ENCODE assay signal across 8 mouse cellular contexts in genomic region chr13:103772917-103773316, GRCm38 (mm10). TPM values are rescaled to one million over a fixed set of nuclear protein-coding genes. Genes with fewer than 3 reads are reported as not detected.
DNase-seq lines count a peak whose midpoint lies in the region; ATAC-seq and TF ChIP-seq lines count a peak whose summit lies in the region.

No protein-coding gene starts in this region.

- H3K27me3 ChIP-seq in forebrain, embryonic 12.5 days: no peaks in the 10 kb centered on the region
- no peaks in the 10 kb centered on the region for H3K27me3 ChIP-seq in limb, embryonic 12.5 days
- no peaks in the 10 kb centered on the region for H3K27me3 ChIP-seq in stomach, postnatal 0 days (ENCODE audit: control insufficient read depth, insufficient read depth, low read length)

- peak overlapping the region; percentile 36; the same call in 1 of the 2 replicates for H3K9ac ChIP-seq in forebrain, embryonic 12.5 days
- peak overlapping the region; percentile 83; the same call in 1 of the 2 replicates for H3K9ac ChIP-seq in limb, embryonic 12.5 days (replicated peaks)
- 0 out of 2 replicates have a peak overlapping the region, but pooled peaks have one; percentile 5 for H3K9ac ChIP-seq in stomach, postnatal 0 days (ENCODE audit: low read length)

- H3K4me1 ChIP-seq in forebrain, embryonic 12.5 days: peaks cover 21% of the 10 kb centered on the region
- peaks cover 27% of the 10 kb centered on the region for H3K4me1 ChIP-seq in limb, embryonic 12.5 days (replicated peaks)
- H3K4me1 ChIP-seq in stomach, postnatal 0 days (replicated peaks; ENCODE audit: control insufficient read depth, insufficient read depth): no peaks in the 10 kb centered on the region; the same call in 1 of the 2 replicates

- 26% methylated on average over 5 of the region's 5 CpGs for WGBS in forebrain, embryonic 12.5 days
- WGBS in limb, embryonic 12.5 days: 56% methylated on average over 5 of the region's 5 CpGs
- 25% methylated on average over 5 of the region's 5 CpGs for WGBS in stomach, postnatal 0 days

- H3K4me3 ChIP-seq in forebrain, embryonic 12.5 days (replicated peaks): peak overlapping the region; percentile 70
- H3K4me3 ChIP-seq in limb, embryonic 12.5 days (replicated peaks): peak overlapping the region; percentile 64
- H3K4me3 ChIP-seq in stomach, postnatal 0 days (ENCODE audit: low read depth, low read length): peak overlapping the region; percentile 78

- TF ChIP-seq CTCF in stomach, postnatal 0 days (IDR thresholded peaks at IDR 0.05; ENCODE audit: low read depth): no peak; the same call in 1 of the 2 replicates

- no peak overlapping the region for H3K27ac ChIP-seq in forebrain, embryonic 12.5 days
- no peak overlapping the region for H3K27ac ChIP-seq in limb, embryonic 12.5 days
- H3K27ac ChIP-seq in stomach, postnatal 0 days (replicated peaks): no peak overlapping the region

- ATAC-seq in forebrain, embryonic 12.5 days (ENCODE audit: low FRiP score): no peak
- no peak for ATAC-seq in limb, embryonic 12.5 days (ENCODE audit: insufficient number of reproducible peaks, insufficient read depth, low FRiP score, low TSS enrichment, low read depth)
- ATAC-seq in stomach, postnatal 0 days (ENCODE audit: low FRiP score, low TSS enrichment): no peak

- H3K4me2 ChIP-seq in forebrain, embryonic 12.5 days: peak overlapping the region; percentile 63
- peak overlapping the region; percentile 69 for H3K4me2 ChIP-seq in limb, embryonic 12.5 days
- H3K4me2 ChIP-seq in stomach, postnatal 0 days (replicated peaks; ENCODE audit: low read depth): peak overlapping the region; percentile 64

- TF ChIP-seq EP300 in stomach, postnatal 0 days (optimal IDR thresholded peaks at IDR 0.05): no peak

- DNase-seq in kidney, adult 9 months: peak; percentile 28
- DNase-seq in kidney, adult 11 months: no peak
- peak; percentile 32 for DNase-seq in NIH3T3 (ENCODE audit: low read depth)
- no peak for DNase-seq in stomach, postnatal 0 days (ENCODE audit: low spot score)
- DNase-seq in urinary bladder, adult 2 months (ENCODE audit: low spot score): no peak
- DNase-seq in frontal cortex, postnatal 10 days (ENCODE audit: low spot score in 2 of 2): no peak

- no peaks in the 10 kb centered on the region for H3K9me3 ChIP-seq in forebrain, embryonic 12.5 days
- H3K9me3 ChIP-seq in limb, embryonic 12.5 days: no peaks in the 10 kb centered on the region
- H3K9me3 ChIP-seq in stomach, postnatal 0 days (ENCODE audit: control insufficient read depth, low read length): no peaks in the 10 kb centered on the region

- no peaks in the 10 kb centered on the region for H3K36me3 ChIP-seq in forebrain, embryonic 12.5 days (replicated peaks)
- peaks cover 3% of the 10 kb centered on the region; the same call in 1 of the 2 replicates for H3K36me3 ChIP-seq in limb, embryonic 12.5 days
- H3K36me3 ChIP-seq in stomach, postnatal 0 days (ENCODE audit: control insufficient read depth, insufficient read depth, low read length): no peaks in the 10 kb centered on the region

RNA-seq across cellular contexts. Expression of gene Srek1, which starts 1.5 kb away (rescaled TPM):
- 113 TPM in 2 replicates for polyA plus RNA-seq in forebrain, embryonic 12.5 days (2016; fragmentation: Nextera tagmentation; extraction: Ambion mirVana)
- polyA plus RNA-seq in limb, embryonic 12.5 days (2016; fragmentation: Nextera tagmentation; extraction: Ambion mirVana): 103 and 121 TPM in 2 replicates
- 25.0 and 28.8 TPM in 2 replicates for polyA plus RNA-seq in stomach, postnatal 0 days (2015; fragmentation: Nextera tagmentation; extraction: Ambion mirVana)
- polyA plus RNA-seq in urinary bladder, adult 2 months (2012; rRNA removed): 69.9 and 74.2 TPM in 2 replicates

Comparison
In these comparisons a context has a peak if more than half of its experiments do, and no peak if none do; other contexts are left out.
1. DNase-seq: peak in kidney, adult 9 months (single experiment) and NIH3T3 (single experiment); none in kidney, adult 11 months (single experiment), stomach, postnatal 0 days (single experiment), urinary bladder, adult 2 months (single experiment) and frontal cortex, postnatal 10 days (0 of 2).
2. H3K9ac ChIP-seq: peak in every context shown above with its lines; median percentile 83 in limb, embryonic 12.5 days; 36 in forebrain, embryonic 12.5 days; 5 in stomach, postnatal 0 days.
3. Peak in every context shown above with its lines, with median percentiles within 50 percentile points of each other: H3K4me2 ChIP-seq and H3K4me3 ChIP-seq.